Mouse (Mus musculus): ENCODE measurements around the gene Bmpr1b.

Gene Bmpr1b

DNA sequence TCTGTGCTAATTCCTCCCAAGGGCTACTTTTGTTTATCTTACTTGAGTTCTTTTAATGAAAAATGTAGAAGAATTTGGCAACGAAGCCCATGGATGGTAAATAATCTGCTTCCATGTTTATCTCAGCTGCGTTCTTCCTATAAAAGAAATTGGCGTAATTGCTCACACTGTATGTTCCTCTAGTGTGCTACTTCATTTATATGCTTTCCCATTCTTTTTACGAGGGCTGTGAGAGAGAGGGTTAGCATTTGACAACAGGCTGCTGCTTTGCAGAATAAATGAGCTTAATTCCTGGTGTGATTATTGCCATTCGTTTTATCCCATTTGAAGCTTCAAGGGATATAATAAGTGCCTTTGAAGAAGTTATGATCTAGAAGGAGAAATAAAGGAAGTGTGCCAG lies 365.1 kb downstream of the Bmpr1b start:
- no peak for DNase-seq

DNA sequence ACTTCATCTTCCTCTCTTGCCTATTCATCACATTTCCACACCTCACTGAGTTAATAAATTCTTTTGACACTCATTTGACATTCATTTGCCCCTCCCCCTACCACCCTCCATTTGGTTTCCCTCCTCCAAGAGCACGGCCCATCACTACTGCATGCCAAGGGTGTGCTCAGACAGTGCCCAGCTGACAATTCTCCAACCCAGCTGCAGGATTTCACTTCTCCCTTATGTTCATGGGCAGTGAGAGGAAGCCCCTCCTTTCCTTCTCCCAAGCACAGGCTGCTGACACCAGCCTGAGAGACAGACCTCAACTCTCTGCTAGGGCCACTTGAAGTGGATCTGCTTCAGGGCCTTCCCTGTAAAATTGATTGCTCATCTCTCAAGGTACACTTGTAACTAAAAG lies 371.4 kb downstream of the Bmpr1b start:
- no peak for DNase-seq

DNA sequence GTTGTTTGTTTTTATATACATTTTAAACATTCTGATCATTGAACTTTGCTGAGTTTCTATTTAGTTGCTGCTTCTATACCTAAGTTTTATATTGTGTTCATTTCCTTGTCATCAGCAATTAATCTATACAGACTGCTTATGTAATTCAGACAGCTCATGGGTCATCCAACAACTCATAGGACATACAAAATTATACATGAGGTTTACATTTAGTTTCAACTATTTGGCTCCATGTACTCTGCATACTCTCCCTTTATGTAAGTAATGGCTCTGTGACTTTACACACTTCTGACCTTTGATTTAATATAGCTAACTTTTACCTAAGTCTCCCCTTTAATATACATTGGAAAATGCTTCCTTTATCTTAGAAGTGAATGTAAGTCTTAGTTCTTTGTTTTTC lies 371.9 kb downstream of the Bmpr1b start:
- no peak for DNase-seq

DNA sequence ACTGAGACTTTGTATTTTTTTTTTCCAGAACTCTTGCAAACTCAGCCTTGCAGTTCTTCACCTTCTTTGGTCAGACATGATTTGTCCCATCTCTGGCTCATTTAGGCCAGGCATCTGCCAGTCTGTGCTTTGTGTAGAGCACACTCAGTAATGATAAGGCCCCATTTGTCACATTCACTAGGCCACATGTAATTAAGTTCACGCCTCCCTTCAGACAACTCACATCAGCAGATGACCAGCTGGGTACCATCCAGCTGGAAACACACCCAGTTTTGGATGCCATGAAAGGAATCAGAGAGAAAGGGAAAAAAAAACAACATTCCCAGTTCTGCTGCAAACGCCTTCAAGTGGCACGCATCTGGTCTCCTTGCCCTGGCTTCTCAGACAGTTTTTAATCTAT lies 374.9 kb downstream of the Bmpr1b start:
- no peak for DNase-seq

DNA sequence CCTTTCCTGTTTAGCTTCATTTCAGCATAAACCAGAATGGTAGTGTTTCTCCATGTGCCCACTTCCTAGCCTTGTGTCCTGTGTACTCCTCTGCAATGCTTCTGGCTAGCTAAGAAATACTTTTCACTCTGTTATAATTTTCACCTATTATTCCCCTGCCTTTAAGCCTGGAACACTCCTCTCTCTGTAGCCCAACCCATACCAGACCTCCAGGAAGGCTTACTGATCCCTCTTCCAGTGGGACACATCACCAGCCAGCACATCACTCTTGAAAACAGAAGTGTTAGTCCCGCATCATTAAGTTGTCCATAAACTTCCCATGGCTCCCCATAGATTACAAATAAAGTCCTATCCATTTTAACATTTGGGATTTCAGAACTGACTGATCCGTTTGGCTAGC lies 375.5 kb downstream of the Bmpr1b start:
- no peak for DNase-seq

DNA sequence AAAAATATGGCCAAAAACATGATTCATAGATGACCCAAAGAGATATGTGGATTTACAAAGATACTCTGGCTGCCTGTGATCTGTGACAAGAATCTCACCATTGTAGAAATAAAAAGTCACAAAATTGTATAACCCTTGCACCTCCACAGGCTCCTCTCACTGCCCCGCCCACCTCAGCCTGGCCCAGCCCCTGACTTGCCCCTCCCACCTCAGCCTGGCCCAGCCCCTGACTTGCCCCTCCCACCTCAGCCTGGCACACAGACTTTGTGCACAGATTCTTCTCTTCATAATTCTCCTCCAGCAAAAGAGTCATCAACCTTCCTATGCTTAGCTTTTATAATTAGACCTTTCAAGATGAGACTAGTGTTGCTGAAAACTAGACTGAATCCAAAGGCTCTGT lies 377.1 kb downstream of the Bmpr1b start:
- DNase-seq, result no peak

DNA sequence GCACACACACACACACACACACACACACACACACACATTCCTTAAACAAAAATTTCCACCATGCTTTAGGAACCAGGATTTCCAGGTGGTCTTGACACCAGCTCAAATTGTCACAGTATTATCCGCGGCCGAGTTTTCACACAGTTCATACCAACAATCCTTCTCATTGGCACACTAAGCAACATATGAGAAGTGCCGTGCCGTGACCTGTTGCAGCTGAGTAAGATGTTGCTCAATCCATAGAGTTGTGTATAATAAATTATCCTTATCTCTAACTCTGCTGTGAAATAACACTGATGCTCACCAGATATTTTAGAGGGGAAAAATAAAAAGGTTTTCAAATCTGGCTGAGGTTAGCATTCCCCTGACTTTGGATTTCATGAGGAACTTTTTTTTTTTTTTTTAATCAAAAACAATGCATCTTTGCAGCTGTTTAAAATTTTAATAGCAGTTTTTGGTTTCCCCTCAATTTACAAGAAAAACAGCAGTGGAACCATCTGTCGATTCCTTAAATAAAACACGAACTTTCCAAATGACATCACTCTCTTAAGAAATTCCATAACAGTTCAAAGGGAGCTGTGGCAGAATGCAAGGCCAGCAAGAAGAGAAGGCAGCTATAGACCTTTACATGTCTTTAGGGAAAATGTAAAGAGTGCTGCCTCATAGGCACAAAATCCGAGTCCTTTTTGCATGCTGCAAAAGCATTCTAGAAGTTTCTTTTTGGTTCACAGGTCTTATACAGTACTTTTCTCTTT lies 378.0 kb downstream of the Bmpr1b start:
- no peak for DNase-seq
